Mouse (Mus musculus): Measurements from ENCODE around the gene Eif1. TPM values are rescaled to one million over a fixed set of nuclear protein-coding genes. Genes with fewer than 3 reads are reported as not detected.
A peak's percentile ranks its signal among the peaks of the same experiment; 100 is the strongest.
"Not testable (repeated sequence)": the region's sequence is repeated elsewhere in the genome, so short reads cannot be mapped to it uniquely, and the experiment has no call there.

The Eif1 gene
- polyA plus RNA-seq, 1 experiment: 534 TPM

DNA sequence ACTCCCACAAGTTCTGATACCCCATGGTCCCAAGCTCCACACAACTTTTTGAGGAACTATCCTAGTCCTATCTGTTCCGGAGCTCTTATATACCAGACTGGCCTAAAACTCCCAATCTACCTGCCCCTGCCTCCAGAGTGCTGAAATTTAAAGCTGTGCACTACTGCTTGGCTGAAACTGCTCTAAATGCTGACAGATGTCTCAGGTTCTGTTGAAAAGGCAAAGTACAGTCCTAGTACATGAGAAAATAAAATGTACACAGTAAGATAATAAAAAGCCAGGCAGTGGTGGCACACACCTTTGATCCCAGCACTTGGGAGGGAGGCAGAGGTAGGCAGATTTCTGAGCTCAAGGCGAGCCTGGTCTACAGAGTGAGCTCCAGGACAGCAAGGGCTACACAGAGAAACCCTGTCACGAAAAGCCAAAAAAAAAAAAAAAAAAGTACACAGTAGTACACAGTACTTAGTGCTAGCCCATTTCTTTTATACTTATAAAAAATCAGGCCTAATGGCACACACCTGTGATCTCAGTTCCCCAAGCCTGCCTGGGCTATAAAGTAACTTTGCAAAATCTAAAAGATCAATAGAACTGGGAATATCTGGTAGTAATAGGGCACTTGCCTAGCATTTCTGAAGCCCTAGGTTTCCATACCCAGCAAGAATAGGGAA is 3.0 kb downstream of the Eif1 start:
- Histone ChIP-seq H3K4me3 (ENCODE audit: insufficient read depth, low read length) (no peak overlapping the region), H3K4me1 (ENCODE audit: control insufficient read depth, insufficient read depth, low read length) (0 out of 2 replicates have a peak, but pooled peaks cover 2% of the 10 kb centered on the region), H3K27ac (ENCODE audit: insufficient read depth, low read length) (no peak overlapping the region)
- no peak for TF ChIP-seq CTCF (IDR thresholded peaks at IDR 0.05; ENCODE audit: extremely low read depth, insufficient read depth, low read length)
- TF ChIP-seq POLR2A (IDR thresholded peaks at IDR 0.05; ENCODE audit: extremely low read depth, insufficient read depth, low read length): no peak

DNA sequence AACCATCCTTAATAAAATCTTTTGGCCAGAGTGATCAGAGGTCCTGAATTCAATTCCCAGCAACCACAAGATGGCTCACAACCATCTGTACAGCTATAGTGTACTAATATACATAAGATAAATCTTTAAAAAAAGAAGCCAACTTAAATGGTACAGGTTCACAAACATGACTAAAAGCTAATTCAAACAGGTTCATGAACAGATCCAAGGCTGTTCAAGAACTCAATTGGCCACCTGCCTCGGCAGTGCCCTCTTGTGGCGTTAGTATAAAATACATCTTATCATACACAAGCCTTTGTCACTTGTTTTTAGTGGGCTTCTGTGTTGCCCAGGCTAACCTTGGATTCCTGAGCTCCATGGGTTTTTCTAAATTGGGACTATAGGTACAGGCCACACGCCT is 3.9 kb downstream of the Eif1 start:
- H3K4me3 ChIP-seq (ENCODE audit: insufficient read depth, low read length): no peak overlapping the region
- H3K27ac ChIP-seq (ENCODE audit: insufficient read depth, low read length): no peak overlapping the region
- 0 out of 2 replicates have a peak, but pooled peaks cover 2% of the 10 kb centered on the region for H3K4me1 ChIP-seq (ENCODE audit: control insufficient read depth, insufficient read depth, low read length)
- peak; percentile 70 for TF ChIP-seq CTCF (IDR thresholded peaks at IDR 0.05; ENCODE audit: extremely low read depth, insufficient read depth, low read length)
- no peak for TF ChIP-seq POLR2A (IDR thresholded peaks at IDR 0.05; ENCODE audit: extremely low read depth, insufficient read depth, low read length)

DNA sequence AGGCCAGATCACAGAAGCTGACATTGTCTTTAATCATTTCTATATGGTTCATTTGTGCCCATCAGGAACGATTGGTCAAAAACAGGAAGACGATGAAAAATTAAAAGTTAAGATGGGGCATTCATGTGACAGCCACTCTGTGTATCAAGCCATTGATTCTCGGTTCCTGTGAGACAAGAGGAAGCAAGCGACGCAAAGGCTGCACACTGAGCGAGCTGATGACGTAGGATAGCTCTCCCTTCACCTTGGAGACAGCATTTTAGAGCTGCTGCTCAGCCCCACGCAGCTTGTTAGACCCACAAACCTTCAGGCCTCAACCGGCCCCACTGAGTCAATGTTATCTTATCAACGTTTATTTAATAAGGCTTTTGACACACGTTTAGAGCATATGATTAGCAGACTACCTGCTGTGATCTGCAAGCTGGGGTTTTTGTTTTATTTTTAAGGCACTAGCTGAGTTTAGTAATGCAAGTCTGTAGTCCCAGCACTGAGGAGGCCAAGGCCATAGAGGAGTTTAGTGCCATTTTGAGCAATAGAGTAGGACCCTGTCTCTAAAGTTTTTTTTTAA is 5.5 kb downstream of the Eif1 start:
- H3K27ac ChIP-seq (ENCODE audit: insufficient read depth, low read length): no peak overlapping the region
- no peak for TF ChIP-seq CTCF (IDR thresholded peaks at IDR 0.05; ENCODE audit: extremely low read depth, insufficient read depth, low read length)
- no peak for TF ChIP-seq POLR2A (IDR thresholded peaks at IDR 0.05; ENCODE audit: extremely low read depth, insufficient read depth, low read length)
- H3K4me1 ChIP-seq (ENCODE audit: control insufficient read depth, insufficient read depth, low read length): 0 out of 2 replicates have a peak, but pooled peaks cover 2% of the 10 kb centered on the region
- no peak overlapping the region for H3K4me3 ChIP-seq (ENCODE audit: insufficient read depth, low read length)

DNA sequence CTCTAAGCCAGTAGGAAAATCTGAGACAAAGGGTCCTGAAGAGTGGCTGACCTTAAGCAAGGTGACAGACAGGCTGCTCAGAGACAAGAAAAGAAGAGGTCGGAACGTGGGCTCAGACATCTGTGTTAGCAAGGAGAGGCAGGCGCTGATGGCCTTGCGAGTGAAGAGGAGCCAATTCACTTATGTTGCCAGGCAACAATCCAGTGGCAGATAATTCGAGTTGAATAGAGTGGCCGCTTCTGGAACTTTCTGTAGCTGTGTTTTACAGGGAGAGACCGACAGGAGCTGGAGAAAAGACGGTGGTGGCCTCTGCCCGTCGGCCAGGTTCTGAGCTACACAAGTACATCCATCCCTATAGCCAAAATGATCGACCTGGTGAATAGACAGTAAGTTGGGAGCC is 7.6 kb downstream of the Eif1 start:
- H3K4me3 ChIP-seq (ENCODE audit: insufficient read depth, low read length): no peak overlapping the region
- no peak overlapping the region for H3K27ac ChIP-seq (ENCODE audit: insufficient read depth, low read length)
- no peak for TF ChIP-seq CTCF (IDR thresholded peaks at IDR 0.05; ENCODE audit: extremely low read depth, insufficient read depth, low read length)
- TF ChIP-seq POLR2A (IDR thresholded peaks at IDR 0.05; ENCODE audit: extremely low read depth, insufficient read depth, low read length): no peak
- H3K4me1 ChIP-seq (ENCODE audit: control insufficient read depth, insufficient read depth, low read length): 0 out of 2 replicates have a peak, but pooled peaks cover 2% of the 10 kb centered on the region

- Histone ChIP-seq H3K4me1 (ENCODE audit: control insufficient read depth, insufficient read depth, low read length) (peaks cover 4% of the 10 kb centered on the region; the same call in 1 of the 2 replicates), H3K4me3 (ENCODE audit: insufficient read depth, low read length) (no peak overlapping the region), H3K27ac (ENCODE audit: insufficient read depth, low read length) (no peak overlapping the region)
- TF ChIP-seq CTCF (IDR thresholded peaks at IDR 0.05; ENCODE audit: extremely low read depth, insufficient read depth, low read length) (no peak), POLR2A (IDR thresholded peaks at IDR 0.05; ENCODE audit: extremely low read depth, insufficient read depth, low read length) (no peak)
These were observed 8.1 kb downstream of the Eif1 start for GRCm38 (mm10) chr11:100327761-100328160.

GRCm38 (mm10) chr11:100330235-100330634 is 10.6 kb downstream of the Eif1 start:
- Histone ChIP-seq H3K4me3 (ENCODE audit: insufficient read depth, low read length) (no peak overlapping the region), H3K27ac (ENCODE audit: insufficient read depth, low read length) (no peak overlapping the region), H3K4me1 (ENCODE audit: control insufficient read depth, insufficient read depth, low read length) (peaks cover 9% of the 10 kb centered on the region)
- TF ChIP-seq CTCF (IDR thresholded peaks at IDR 0.05; ENCODE audit: extremely low read depth, insufficient read depth, low read length): no peak
- TF ChIP-seq POLR2A (IDR thresholded peaks at IDR 0.05; ENCODE audit: extremely low read depth, insufficient read depth, low read length): no peak

DNA sequence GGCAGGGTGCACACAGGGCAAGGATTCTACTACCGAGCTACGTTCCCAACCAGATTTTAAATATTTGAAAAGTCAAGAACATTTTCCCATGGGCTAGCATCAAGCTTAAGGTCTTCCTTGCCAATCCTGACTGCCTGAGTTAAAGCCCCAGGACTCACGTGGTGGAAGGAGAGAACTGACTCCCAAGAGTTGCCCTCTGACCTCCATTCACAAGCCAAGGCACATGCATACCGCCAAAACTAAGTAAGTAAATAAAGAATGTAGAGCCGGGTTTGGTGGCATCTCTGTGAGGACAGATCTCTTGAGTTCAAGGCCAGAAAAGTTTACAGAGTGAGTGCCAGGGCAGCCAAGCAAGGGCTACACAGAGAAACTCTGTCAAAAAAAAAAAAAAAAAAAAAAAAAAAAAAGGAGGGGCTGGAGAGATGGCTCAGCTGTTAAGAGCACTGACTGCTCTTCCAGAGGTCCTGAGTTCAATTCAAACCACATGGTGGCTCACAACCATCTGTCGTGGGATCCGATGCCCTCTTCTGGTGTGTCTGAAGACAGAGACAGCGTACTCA is 11.2 kb downstream of the Eif1 start:
- not testable (repeated sequence) for H3K4me3 ChIP-seq (ENCODE audit: insufficient read depth, low read length); H3K27ac ChIP-seq (ENCODE audit: insufficient read depth, low read length); H3K4me1 ChIP-seq (ENCODE audit: control insufficient read depth, insufficient read depth, low read length)

GRCm38 (mm10) chr11:100332766-100333515 is 13.3 kb downstream of the Eif1 start:
- Histone ChIP-seq H3K4me1 (ENCODE audit: control insufficient read depth, insufficient read depth, low read length) (peaks cover 6% of the 10 kb centered on the region), H3K4me3 (ENCODE audit: insufficient read depth, low read length) (no peak overlapping the region), H3K27ac (ENCODE audit: insufficient read depth, low read length) (peak overlapping the region; percentile 81)
- TF ChIP-seq CTCF (IDR thresholded peaks at IDR 0.05; ENCODE audit: extremely low read depth, insufficient read depth, low read length): no peak
- TF ChIP-seq POLR2A (IDR thresholded peaks at IDR 0.05; ENCODE audit: extremely low read depth, insufficient read depth, low read length): no peak

DNA sequence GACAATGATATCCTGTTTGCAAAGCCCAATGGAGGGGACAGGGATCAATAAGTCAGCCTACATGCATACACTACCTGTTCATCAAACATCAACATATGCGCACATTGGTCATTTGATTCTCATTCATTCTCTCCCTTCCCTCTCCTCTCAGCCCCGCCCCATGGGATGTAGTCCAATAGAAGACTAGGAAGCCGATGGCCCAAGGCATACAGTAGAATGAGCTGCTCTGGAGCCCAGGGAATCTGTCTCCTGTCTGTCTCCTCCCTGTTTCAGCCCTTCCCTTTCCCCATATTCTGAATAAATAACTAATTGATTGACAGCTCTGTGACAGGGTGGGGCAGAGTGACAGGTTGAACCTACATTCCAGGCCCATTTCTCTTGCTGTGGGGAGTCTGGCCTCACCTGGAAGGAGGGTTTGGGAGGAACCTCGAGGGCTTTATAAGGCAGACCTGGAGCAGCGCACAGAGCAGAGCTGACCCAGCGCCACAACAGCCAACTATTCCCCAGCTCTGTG is 14.3 kb downstream of the Eif1 start, which contains the start of gene Gast:
TSS of gene Gast (plus strand) at position 464 of the 514 bp plus-strand sequence.
- Histone ChIP-seq H3K27ac (ENCODE audit: insufficient read depth, low read length) (peak within 1 kb of the TSS; percentile 44; the same call in 1 of the 2 replicates), H3K4me3 (ENCODE audit: insufficient read depth, low read length) (no peak within 1 kb of the TSS), H3K4me1 (ENCODE audit: control insufficient read depth, insufficient read depth, low read length) (peaks cover 6% of the 10 kb centered on the region)
- TF ChIP-seq POLR2A (IDR thresholded peaks at IDR 0.05; ENCODE audit: extremely low read depth, insufficient read depth, low read length): no peak
- no peak for TF ChIP-seq CTCF (IDR thresholded peaks at IDR 0.05; ENCODE audit: extremely low read depth, insufficient read depth, low read length)
